Mouse (Mus musculus) spleen, adult 2 months (tissue): ENCODE results near the gene Tecpr2. TPM values are rescaled to one million over a fixed set of nuclear protein-coding genes. Genes with fewer than 3 reads are reported as not detected.
"Not testable (repeated sequence)": the region's sequence is repeated elsewhere in the genome, so short reads cannot be mapped to it uniquely, and the experiment has no call there.

ENCODE experiments used
- DNase-seq, 2 experiments: peaks; one replicate each; pipeline versions ENCODE4 v3.0.0 to v3.0.0-alpha.2; 2012 to 2021; ENCODE audit warnings: low spot score in 2 of 2, low read depth in 1 of 2
- H3K27ac ChIP-seq: fragments of 200-500 bp; 2 replicates; pipeline ENCODE4 v1.5.1; 2012; ENCODE audit warnings: low read length, inconsistent platforms; ENCODE audit not compliant: insufficient read depth
- H3K27me3 ChIP-seq: fragments of 200-500 bp; 2 replicates; pipeline ENCODE4 v1.6.1; 2012; ENCODE audit warnings: mild to moderate bottlenecking, moderate library complexity, low read length, inconsistent platforms; ENCODE audit not compliant: control insufficient read depth, insufficient read depth
- H3K36me3 ChIP-seq: fragments of 200-500 bp; 2 replicates; pipeline ENCODE4 v1.6.1; 2012; ENCODE audit warnings: mild to moderate bottlenecking, low read length, inconsistent platforms; ENCODE audit not compliant: control insufficient read depth, insufficient read depth
- H3K4me1 ChIP-seq: fragments of 200-500 bp; 2 replicates; pipeline ENCODE4 v1.6.1; 2011; ENCODE audit warnings: inconsistent platforms; ENCODE audit not compliant: control insufficient read depth, insufficient read depth, insufficient read length
- H3K4me3 ChIP-seq: fragments of 200-500 bp; 2 replicates; pipeline ENCODE4 v1.5.1; 2011; ENCODE audit warnings: mild to moderate bottlenecking, inconsistent platforms; ENCODE audit not compliant: insufficient read depth, insufficient read length; ENCODE audit errors: extremely low read depth
- CTCF ChIP-seq: fragments of 200-500 bp; IDR thresholded peaks from 2 replicates; pipeline ENCODE4 v1.5.1; 2011; ENCODE audit warnings: mild to moderate bottlenecking, inconsistent platforms; ENCODE audit not compliant: insufficient read depth, insufficient read length, insufficient replicate concordance; ENCODE audit errors: extremely low read depth
- POLR2A ChIP-seq: fragments of 200-500 bp; IDR thresholded peaks from 2 replicates; pipeline ENCODE4 v1.6.1; 2011; ENCODE audit warnings: low read depth, low read length, inconsistent platforms
- WGBS: fragments of 180-500 bp; shearing (Covaris S2); methylation state at CpG from one replicate; pipeline ENCODE4 v1.1.7; 2018; 5-methylcytosine and 5-hydroxymethylcytosine counted together
- polyA plus RNA-seq: library from polyadenylated mRNA; depleted of rRNA; stranded (reverse); fragments of >200 nt; gene quantifications from 2 replicates; pipeline ENCODE4 v1.2.3, GENCODE M21; 2012

The Tecpr2 gene
- polyA plus RNA-seq, 1 experiment: 4.0 TPM

DNA sequence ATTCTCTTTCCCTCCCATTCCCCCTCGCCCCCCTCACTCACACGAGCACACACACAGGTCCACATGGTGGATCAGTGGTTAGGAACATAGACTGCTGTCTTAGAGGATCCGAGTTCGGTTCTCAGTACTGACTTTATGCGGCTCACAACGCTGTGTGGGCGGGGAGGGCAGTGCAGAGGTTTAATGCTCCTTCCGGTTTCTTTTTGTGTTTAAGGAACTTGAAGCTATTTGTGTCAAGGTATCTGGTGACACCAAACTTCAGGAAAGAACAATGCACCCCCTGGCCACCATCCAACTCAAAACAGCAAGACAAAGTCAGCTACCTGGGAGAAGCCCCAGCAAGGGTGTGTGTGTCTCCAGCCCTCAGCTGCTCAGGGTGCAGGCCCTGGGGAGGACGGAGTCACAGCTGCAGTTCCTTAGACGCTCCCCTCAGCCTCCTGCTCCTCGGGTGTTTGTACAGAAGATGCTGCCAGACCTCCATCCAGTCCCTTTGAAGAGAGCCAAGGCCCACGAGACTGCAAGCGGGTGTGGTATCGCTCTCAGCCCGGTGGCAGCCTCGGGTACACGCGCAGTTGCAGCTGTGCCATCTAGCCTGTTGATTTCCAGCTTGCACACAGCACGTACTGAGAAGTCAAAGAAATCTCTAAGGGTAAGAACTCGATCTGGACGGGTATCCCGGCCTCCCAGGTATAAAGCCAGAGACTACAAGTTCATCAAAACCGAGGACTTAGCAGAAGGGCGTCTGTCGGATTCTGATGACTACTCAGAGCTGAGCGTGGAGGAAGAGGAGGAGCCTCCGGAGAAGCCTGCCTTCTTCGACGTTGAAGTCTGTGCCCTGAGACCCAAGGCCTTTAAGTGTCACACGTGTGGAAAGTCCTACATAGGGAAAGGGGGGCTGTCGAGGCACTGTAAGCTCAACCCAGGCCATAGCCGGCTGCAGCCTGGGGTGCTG, 34.0 kb upstream of the Tecpr2 start:
- WGBS: 52% methylated on average over 32 of the region's 32 CpGs
- TF ChIP-seq CTCF: no peak
- no peak for TF ChIP-seq POLR2A
- no peaks in the 10 kb centered on the region for H3K27me3 ChIP-seq
- DNase-seq: peak in 1 of 2 experiments; percentile 9
- H3K4me1 ChIP-seq: peaks cover 21% of the 10 kb centered on the region; the same call in 1 of the 2 replicates
- peak overlapping the region; percentile 41; the same call in 1 of the 2 replicates for H3K4me3 ChIP-seq
- H3K27ac ChIP-seq: peak overlapping the region; percentile 64
- peaks cover 1% of the 10 kb centered on the region; the same call in 1 of the 2 replicates for H3K36me3 ChIP-seq

GRCm38 (mm10) chr12:110857196-110857595, 31.9 kb upstream of the Tecpr2 start:
- H3K27ac ChIP-seq: no peak overlapping the region
- 30% methylated on average over 7 of the region's 7 CpGs for WGBS
- H3K27me3 ChIP-seq: no peaks in the 10 kb centered on the region
- peaks cover 3% of the 10 kb centered on the region; the same call in 1 of the 2 replicates for H3K36me3 ChIP-seq
- no peak overlapping the region for H3K4me3 ChIP-seq
- DNase-seq: peak in 1 of 2 experiments; percentile 35
- no peak for TF ChIP-seq CTCF
- no peak for TF ChIP-seq POLR2A
- peaks cover 11% of the 10 kb centered on the region; the same call in 1 of the 2 replicates for H3K4me1 ChIP-seq

- not testable (repeated sequence) for DNase-seq, H3K27ac ChIP-seq, H3K4me3 ChIP-seq, H3K36me3 ChIP-seq, H3K27me3 ChIP-seq, H3K4me1 ChIP-seq
- 96% methylated on average over 15 of the region's 15 CpGs for WGBS
Measured at GRCm38 (mm10) chr12:110858681-110859080, 30.4 kb upstream of the Tecpr2 start.

- no peak for TF ChIP-seq CTCF
- no peak for TF ChIP-seq POLR2A
- Histone ChIP-seq H3K36me3 (peaks cover 4% of the 10 kb centered on the region; the same call in 1 of the 2 replicates), H3K27me3 (no peaks in the 10 kb centered on the region), H3K4me3 (no peak overlapping the region), H3K27ac (no peak overlapping the region), H3K4me1 (peaks cover 6% of the 10 kb centered on the region; the same call in 1 of the 2 replicates)
- DNase-seq: no peak
Measured at GRCm38 (mm10) chr12:110860293-110860692, 28.8 kb upstream of the Tecpr2 start.

GRCm38 (mm10) chr12:110861256-110861655, 27.8 kb upstream of the Tecpr2 start:
- no peaks in the 10 kb centered on the region for H3K27me3 ChIP-seq
- H3K36me3 ChIP-seq: peaks cover 6% of the 10 kb centered on the region; the same call in 1 of the 2 replicates
- no peak overlapping the region for H3K4me3 ChIP-seq
- H3K4me1 ChIP-seq: no peaks in the 10 kb centered on the region; the same call in 1 of the 2 replicates
- no peak overlapping the region for H3K27ac ChIP-seq
- no peak for DNase-seq
- WGBS: 84% methylated on average over 7 of the region's 7 CpGs
- TF ChIP-seq POLR2A: no peak
- TF ChIP-seq CTCF: no peak

- 95% methylated on average over 6 of the region's 6 CpGs for WGBS
Measured at GRCm38 (mm10) chr12:110864008-110864407, 25.1 kb upstream of the Tecpr2 start.

DNA sequence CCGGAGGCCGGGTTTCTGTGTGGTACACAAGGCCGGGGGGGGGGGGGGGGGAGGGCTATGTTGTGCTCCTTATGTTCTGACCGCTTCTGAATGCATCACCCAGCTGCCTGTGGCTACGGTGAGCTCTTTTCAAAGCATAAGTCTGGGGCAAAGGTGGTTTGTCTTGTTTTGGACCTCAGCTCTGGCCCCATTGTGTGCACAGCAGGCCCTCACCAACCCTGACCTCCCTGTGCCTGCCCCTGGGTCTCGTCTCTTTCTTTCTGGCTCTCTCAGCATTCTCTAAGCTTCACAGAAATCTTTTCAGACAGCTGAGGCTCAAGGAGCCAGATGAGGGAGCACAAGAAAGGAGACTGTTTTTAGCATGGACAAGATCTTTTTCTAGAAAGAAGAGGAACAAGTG, 23.5 kb upstream of the Tecpr2 start:
- 92% methylated on average over 6 of the region's 6 CpGs for WGBS
- no peak overlapping the region for H3K27ac ChIP-seq
- TF ChIP-seq CTCF: no peak
- TF ChIP-seq POLR2A: no peak
- H3K27me3 ChIP-seq: no peaks in the 10 kb centered on the region
- H3K36me3 ChIP-seq: peaks cover 20% of the 10 kb centered on the region
- H3K4me1 ChIP-seq: no peaks in the 10 kb centered on the region; the same call in 1 of the 2 replicates
- no peak for DNase-seq
- H3K4me3 ChIP-seq: no peak overlapping the region

More at GRCm38 (mm10) chr12:110864008-110864407, 25.1 kb upstream of the Tecpr2 start:
- DNase-seq: no peak
- Histone ChIP-seq H3K27me3 (no peaks in the 10 kb centered on the region), H3K4me3 (no peak overlapping the region), H3K27ac (no peak overlapping the region), H3K4me1 (no peaks in the 10 kb centered on the region; the same call in 1 of the 2 replicates), H3K36me3 (peaks cover 13% of the 10 kb centered on the region)
- no peak for TF ChIP-seq POLR2A
